Mouse (Mus musculus): ENCODE results near the gene Hhat.

The Hhat gene

DNA sequence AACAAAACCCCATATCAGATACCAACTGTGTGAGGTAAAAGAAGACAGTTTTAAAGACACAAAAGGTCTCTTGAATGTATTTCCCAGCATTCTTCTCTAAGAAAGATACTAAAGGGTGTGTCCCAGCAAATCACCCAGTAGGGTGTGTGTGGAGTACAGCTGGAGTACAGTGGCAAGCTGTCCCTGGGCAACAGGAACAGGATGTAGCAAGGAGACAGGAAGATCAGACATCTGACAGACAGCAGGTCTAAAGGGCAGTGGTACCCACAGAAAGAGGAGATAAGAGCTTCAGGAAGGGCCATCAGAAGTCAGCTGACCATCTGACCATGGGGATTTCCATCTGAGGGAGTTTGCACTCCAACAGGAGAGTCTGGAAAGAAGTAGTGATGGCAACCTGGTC is 185.7 kb downstream of the Hhat start:
- in situ Hi-C loops (cut with MboI, MseI) = no loop called here

DNA sequence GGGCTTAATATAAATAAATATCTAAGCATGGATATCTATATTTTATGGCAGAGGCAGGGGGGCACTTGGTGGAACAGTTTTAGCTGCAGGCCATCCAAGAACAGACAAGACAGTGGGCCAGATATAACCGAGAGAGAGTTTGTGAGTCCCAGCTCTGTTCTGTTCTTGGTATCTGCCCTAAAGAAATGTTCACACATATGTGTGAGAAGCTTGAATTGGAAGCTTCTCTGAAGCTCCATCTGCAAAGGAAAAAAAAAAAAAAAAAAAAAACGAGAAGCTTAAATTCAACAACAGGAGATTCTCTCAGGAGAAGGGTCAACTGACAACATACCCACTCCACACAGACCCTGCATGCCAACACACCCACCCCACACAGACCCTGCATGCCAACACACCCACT is 188.1 kb downstream of the Hhat start:
- in situ Hi-C loops (cut with MboI, MseI) = no loop called here

DNA sequence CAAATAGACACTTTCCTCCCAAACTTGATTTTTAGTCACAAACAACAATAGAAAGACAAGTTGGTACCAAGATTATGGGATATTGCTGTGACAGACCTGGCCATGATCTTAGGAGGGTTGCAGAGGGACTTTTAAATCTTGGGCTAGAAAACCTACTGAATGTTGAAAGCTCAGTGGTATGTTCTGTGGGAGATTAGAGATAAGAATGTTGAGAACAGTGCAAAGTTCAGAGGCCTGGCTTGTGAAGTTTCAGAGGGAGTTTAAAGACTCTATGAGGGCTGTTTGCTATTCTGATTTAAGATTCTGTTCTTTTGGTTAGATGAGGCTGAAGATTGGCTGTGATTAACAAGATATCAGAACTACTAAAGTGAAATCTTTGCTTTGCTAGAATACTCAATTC is 206.3 kb downstream of the Hhat start:
- in situ Hi-C loops (cut with MboI, MseI) = no loop called here

DNA sequence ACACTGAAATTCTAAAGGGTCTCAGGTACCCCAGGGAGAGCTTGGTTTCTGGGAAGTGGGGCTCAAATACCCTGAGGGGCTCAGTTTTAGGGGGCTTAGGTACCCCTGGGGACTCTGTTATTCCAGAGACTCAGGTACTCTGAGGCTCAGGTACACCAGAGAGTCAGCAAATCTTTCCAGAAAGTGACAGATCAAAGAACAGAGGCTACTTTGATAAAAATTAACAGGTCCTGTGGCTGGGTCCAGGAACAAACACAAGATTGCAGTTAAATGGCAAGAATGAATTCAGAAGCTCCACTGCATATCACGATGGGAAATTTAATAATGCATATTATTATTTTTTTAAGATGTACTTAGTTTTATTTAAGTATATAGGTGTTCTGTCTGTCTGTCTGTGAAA is 211.7 kb downstream of the Hhat start:
- in situ Hi-C loops (cut with MboI, MseI) = no loop called here

DNA sequence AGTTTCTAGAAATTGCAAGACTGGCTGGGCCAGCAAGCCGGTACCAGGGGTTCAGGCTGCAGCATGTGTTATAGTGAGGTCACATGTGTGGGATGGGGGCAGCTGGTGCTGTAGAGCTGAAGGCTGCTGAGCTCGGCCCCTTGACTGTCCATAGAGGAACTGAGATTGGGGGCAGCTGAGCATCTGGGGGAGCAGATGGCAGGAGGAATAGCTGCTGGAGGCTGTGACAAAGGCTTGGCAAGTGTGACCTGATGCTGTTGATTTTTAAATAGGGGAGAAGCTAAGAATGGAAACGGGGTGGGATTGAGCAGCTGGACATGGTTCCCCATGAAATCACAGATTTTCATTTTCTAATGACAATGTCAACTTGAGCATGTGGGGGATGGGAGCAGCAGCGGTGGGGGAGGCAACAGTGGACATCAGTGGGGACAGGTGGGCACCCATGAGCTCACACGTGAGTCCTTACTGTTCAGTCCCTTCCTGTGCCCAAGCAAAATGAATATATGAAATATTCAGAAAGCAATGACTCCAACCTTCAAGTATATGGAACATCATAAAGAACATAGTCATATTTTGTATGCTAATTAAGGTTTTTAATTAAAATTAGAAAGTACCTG is 212.9 kb downstream of the Hhat start:
- in situ Hi-C loops (cut with MboI, MseI) = no loop called here

DNA sequence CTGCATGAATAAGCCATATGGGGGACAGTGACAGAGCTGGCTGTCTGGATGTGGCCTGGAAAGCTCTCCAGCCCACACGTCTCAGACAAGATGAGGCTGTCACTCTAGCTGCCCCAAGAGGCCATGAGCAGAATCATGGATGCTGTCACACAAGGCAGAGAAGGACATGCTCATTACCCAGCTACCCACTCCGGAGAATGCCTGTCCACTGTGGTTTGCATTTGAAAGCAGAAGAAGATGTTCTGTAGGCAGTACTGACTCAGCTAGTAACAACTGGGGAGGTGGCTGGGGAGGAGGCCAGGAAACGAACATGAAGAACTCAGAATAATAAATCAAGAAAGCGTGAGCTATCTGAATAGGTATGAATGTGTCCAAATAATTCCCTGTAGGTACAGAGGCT is 215.5 kb downstream of the Hhat start:
- in situ Hi-C loops (cut with MboI, MseI) = no loop called here

DNA sequence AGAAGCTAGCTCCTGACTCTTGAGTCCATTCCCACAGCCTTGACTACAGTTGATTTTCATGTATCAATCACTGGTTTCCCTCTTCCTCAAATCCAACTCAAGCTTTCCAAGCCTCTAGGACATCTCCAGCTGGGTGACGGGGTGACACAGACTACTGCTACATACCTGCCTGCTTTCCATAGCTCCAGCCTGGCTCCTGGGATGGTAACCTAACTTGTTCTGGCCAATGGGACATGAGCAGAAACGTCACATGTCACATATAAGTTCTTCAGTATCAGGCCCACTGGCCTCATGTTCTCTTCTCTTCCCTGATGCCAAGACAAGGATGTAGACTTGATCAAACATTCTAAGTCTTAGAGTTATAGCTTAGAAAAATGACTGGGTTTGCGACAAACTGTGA is 220.5 kb downstream of the Hhat start:
- in situ Hi-C loops (cut with MboI, MseI) = no loop called here

DNA sequence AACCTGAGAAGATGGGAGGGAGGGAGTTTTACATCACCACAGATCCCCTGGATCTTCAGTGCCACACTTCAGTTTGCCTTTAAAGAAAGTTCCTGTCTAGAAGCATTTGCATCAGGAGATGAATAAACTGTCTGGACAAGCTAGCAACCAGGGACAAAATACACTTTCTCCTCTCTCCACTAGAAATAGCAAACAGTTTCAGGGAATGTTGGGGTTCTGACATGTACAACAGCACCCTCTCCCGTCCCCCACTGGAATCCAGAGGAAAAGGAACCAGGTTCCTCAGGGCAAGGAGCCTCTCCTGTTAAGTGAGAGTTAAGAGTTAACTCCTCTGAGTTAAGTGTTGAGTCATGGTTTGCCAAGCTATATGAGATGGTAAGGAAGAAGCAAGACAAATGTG is 224.2 kb downstream of the Hhat start:
- in situ Hi-C loops (cut with MboI, MseI) = loop anchor here in 1 of 2 experiments (25.0 kb wide), 1 partner anchor 840 kb away; no protein-coding TSS in a partner anchor

DNA sequence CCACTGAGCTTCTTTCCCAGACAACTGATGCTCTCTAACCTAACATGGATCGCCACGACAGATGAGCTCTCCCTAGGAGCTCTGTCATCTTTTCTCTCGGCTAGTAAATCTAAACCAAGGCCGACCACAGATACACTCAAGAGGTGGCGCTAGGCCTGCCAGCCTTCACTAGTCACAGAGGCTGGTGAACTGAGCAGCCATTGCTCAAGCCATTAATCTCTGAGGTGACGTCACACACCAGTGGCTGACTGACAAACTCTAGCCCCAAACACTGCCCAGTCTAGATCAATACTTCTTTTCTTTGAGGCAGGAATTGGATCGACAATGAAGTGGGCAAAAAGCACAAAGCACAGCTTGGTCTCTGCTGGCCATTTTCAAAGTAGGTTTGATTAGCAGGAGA is 226.1 kb downstream of the Hhat start:
- in situ Hi-C loops (cut with MboI, MseI) = loop anchor here in 1 of 2 experiments (25.0 kb wide), 1 partner anchor 842 kb away; no protein-coding TSS in a partner anchor

DNA sequence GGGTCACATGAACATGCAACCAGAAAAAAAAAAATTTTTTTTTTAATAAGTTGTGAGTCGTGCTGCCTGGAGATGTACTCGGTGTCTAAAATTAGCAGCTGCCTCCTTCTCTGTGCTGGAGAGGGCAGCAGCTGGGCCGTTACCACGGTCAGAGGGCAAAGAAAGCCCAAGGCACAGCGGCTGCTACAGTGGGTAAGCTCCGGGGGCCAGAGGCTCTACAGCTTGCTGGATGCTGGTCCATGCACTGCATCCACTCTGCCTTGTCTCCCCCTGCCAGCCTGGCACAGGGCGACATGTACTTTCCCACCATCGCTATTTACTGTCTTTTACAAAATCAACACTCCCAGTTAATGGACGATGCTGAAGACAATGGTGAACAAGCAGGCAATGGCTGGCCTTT is 226.9 kb downstream of the Hhat start:
- in situ Hi-C loops (cut with MboI, MseI) = loop anchor here in 1 of 2 experiments (25.0 kb wide), 1 partner anchor 843 kb away; no protein-coding TSS in a partner anchor

DNA sequence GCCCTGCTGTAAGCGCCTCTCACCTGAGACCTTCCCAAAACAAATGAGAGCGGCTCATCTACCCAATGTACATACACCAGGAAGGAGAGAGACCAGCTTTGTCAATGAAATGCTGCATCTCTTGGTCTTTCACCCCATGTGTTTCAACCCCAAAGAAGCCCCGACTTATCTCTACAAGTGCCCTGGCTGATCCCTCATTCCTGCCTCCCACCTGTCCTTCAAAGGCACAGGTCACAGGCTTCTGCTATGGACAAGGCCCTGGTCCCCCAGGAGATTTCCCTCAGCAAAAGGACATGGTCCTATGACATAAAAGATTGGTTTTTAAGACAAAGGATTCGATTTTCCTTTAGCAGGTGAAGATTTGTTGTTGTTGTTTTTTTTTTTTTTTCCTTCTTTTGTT is 227.3 kb downstream of the Hhat start:
- in situ Hi-C loops (cut with MboI, MseI) = loop anchor here in 1 of 2 experiments (25.0 kb wide), 1 partner anchor 844 kb away; no protein-coding TSS in a partner anchor

DNA sequence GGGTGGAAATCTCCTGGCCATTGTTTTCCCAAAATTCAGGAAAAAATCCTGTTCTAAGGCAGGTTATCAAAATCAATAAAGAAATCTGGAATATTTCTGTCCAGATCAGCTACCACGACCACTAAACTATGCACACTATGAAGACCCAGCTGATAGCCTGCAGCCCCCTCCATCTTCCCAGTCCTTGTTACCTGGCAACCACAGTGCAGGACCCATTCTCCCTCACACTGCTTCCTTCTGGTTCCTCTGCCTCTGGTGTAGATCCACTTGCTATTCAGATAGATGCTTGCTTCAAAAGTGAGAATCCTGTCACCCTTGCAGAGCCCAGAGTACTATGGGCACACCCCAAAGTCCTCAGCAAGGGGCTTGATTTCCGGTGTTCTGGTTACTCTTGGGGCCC is 228.9 kb downstream of the Hhat start:
- in situ Hi-C loops (cut with MboI, MseI) = loop anchor here in 1 of 2 experiments (25.0 kb wide), 1 partner anchor 845 kb away; no protein-coding TSS in a partner anchor

DNA sequence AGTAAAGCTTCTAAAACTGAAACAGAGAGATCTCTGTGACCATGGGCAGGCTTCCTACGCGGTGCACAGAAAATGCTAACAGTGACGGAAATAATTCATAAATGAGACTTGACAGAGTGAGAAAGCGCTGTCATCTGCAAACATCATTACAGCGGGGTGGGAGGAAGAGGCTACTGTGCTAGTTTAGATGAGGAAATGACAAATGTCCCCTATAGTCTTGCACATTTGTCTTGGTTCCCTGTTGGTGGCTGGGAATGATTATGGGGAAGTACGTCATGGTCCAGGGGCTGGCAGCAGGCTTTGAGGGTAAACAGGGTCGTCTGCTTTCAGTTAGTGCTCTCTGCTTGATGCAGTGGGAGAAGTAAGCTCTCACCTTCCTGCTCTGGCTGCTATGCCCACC is 233.9 kb downstream of the Hhat start:
- in situ Hi-C loops (cut with MboI, MseI) = loop anchor here in 1 of 2 experiments (25.0 kb wide), 1 partner anchor 850 kb away; no protein-coding TSS in a partner anchor

DNA sequence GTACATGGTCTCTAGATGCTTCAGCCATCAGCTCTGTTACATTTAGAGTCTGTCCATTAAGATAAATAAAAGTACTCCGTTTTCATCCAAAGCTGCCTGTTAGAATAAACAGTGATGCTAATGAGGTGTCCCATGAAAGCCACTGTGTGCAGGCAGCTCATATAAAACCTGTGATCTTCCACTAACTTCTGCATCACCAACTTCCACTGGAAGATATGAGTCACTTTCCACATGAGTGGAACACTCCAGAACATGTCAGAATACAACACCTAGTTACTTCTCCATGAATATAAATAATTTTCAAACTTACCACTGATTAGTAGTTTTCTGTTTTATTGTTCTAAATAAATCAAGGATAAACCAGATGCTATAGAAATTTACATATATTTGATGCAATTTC is 234.6 kb downstream of the Hhat start:
- in situ Hi-C loops (cut with MboI, MseI) = loop anchor here in 1 of 2 experiments (25.0 kb wide), 1 partner anchor 851 kb away; no protein-coding TSS in a partner anchor

DNA sequence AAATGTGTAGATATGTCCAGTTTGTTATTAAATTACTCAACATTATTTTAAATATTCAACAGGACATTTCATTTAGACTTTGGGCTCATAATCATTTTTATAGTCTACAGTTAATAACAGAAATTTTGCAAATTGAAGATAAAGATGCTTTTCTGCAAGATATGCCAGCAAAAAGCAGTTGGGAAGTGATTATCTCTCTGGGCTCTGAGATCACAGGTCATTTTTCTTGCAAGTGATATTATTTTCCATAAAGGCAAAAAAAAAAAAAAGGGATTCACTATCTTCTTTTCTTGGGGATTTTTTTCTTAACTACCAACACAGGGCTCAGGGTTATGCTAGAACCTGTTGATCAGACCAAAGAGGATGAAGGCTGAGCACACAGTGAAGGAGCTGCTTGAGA is 238.0 kb downstream of the Hhat start:
- in situ Hi-C loops (cut with MboI, MseI) = loop anchor here in 1 of 2 experiments (25.0 kb wide), 1 partner anchor 854 kb away; no protein-coding TSS in a partner anchor

DNA sequence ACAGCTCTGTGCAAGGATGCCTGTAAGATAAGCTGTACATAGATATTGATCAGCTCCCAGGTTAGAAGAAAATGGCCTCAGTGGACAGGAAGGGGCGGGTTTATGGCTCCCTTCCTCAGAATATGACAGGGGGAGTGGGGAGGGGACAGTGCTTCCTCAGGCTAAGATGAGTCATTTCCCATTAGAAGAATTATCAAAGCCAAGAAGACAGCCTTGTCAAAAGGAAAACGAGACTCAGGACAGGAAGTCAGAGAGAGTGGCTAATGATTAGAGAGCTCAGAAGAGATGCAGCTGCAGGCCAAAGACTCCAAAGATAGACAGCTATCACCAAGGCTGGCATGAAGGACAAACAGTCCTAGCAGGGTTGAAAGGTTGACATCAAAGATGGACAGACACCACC is 238.8 kb downstream of the Hhat start:
- in situ Hi-C loops (cut with MboI, MseI) = loop anchor here in 1 of 2 experiments (25.0 kb wide), 1 partner anchor 855 kb away; no protein-coding TSS in a partner anchor

DNA sequence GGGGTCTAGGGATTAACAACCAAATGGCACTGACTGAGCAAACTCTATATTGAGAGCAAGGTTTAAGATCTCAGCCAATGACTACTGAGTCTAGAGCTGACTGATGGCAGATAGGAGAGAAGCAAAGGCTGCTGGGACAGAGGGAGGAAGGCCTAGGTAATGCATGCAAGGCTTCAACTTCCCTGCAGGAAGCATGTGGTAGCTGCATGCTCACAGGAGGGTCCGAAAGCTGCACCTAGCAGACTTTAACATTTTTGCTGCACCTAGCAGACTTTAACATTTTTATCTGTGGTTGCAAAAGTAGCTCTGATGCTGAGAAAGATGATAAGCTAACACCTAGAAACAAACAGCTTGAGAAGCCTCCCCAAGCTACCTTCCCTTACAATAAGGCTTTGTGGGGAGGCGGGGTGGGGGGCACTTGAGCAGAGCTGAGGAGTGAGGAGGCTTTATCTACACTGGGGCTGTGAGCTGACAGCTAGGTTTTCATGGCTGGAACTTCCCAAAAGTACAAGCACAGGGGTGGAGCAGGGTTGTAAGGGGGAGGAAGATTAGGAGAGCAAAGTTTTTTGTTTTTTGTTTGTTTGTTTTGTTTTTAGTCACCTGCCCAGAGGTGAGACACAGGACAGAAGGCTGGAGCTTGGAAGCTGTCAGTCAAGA is 239.4 kb downstream of the Hhat start:
- in situ Hi-C loops (cut with MboI, MseI) = loop anchor here in 1 of 2 experiments (25.0 kb wide), 1 partner anchor 856 kb away; no protein-coding TSS in a partner anchor

DNA sequence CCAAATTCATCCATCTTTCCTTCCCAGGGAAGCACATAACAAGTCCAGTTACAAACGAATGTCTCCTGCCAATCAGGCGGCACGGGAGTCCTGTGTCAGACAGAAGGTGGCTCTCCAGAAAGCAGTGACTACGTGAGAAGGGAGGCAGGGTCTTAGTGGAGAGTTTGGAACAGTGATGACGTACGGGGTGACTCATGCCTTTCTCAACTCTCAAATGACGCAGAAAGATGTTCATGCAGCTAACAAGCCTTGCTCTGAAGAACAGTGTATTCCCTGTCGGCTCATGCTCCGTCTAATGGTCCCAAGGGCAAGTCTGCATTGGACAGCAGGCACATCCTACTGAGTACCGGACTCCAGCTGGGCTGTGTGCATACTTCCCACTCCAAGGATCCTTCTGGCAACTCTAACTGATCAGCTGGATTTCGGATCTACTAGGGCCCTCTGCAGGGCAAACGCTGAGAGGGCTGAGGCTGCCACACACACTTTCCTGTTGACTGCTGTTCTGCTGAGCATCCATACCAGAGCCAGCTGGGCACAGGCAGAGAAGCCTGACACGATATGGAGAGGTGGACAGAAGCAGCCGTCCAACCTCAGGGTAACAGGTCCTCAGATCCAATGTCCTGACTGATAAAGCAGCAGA is 245.2 kb downstream of the Hhat start:
- in situ Hi-C loops (cut with MboI, MseI) = loop anchor here in 1 of 2 experiments (25.0 kb wide), 1 partner anchor 861 kb away; no protein-coding TSS in a partner anchor

DNA sequence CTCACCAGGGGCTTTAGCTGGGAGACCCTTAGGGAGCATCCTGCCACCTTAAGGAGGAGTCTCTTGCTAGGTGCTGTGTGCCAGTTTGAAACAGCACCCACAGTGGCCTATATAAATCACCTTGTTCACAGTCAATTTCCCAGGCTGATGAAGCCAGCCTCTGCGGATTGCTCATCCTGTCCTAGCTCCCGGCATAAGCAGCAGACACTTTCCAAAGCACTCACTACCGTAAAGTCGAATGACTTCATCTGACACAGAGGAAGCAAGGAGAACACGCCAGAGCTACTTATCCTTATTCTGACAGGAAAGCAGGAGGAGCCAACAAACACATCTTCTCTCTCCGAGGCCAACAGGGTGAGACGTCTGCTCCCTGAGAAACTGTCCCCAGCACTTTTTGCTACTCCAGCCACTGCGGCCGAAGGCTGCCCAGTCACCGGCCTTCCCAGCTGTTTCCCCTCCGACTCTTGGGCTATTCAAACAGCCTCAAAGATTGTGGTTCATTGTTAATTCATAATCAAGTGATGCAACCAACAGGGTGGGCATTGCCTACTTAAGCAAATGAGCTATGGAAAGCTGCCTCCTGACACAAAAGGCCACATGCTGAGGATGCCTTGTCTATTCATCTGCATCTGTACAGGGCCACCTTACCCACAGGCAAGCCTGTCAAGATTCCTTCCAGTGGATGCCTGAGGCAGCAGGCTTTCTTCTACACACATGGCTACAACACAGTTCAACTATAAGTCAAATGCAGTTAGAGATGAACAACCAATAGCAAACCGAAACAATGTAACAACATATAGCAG is 248.4 kb downstream of the Hhat start:
- in situ Hi-C loops (cut with MboI, MseI) = no loop called here

DNA sequence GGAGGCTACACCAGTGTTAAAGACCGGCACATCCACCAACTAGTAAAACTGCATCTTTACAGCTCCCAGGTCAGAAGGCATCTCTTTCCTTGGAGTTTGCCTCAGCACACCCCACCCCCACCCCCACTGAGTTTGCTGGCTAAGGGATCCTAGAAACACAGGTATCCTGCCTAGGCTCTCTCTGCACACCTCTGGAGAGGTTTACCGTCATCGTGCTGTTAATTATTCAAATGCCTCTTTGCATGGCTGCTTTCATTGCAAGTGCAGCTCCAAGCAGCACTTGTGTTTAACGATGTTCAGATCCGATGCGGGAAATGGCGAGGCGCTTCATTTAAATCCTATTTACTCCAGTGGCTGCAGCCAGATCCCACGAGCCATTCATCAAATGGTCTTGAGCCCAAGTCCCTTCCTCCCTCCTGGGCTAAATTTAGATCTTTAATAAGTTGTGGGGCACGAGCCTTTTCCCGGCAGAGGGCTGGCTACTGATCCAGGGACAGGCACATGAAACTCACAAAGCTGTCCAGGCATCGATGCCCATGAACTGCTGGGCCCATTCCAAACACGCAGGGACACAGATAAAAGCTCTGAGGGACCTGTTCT is 250.1 kb downstream of the Hhat start:
- in situ Hi-C loops (cut with MboI, MseI) = no loop called here

DNA sequence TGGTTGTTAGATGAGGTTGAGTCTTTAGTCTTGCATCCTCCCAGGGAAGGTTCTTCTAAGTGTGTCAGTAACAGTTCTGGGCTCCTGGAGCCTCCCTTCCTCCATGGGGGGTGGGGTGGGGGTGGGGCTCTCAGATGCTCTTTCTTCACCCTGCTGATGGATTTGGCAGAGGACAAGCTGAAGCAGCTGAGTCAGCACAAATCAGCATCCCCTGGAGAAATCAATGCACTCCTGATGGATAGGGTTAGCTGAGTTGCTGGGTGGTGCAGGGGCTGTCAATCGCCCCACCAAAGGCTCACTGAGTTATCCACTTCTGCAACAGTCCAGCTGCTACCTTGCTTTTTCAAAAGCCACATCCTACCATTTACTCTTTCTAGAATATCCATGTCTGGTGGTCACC is 251.3 kb downstream of the Hhat start:
- in situ Hi-C loops (cut with MboI, MseI) = no loop called here

All from T-helper 17 cell (primary cell).